Mouse (Mus musculus) lung, postnatal 10 days (tissue): Measurements from ENCODE around the gene Cdkn2b.

Experiments used
- DNase-seq: peaks from one replicate; pipeline ENCODE4 v3.0.0; 2021

Cdkn2b gene

DNA sequence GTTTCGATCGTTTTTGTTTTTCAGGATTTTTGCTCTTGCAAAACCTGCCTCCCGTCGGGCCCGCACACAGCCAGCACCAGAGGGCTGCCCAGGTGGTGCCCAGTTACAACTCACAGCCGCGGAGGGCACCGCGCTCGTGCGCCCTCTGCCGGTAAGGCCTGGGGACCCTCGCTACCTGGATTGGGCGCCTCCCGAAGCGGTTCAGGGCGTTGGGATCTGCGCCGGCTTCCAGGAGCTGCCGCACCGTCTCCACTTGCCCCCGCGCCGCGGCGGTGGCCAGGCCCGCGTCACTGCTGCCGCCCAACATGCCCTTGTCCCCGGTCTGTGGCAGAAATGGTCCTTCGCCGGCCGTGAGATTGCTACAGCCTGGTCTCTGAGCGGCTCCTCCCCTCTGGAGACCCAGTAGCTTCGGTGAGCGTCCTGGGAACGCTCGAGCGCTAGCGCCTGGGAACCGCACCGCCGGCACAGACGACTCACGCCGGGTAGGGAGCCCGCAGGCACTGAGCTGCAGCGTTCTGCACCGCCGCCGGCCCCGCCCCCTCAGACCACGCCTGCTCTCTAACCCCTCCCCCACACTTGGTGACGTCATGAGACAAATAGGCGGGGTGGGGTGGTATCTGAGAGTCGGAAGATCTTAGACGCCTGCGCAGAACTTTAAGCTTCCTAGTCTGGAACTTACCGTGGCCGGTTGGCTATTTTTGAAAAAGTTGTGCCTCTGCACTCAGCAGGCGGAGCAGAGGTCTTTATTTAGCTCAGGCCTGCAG, at the start of gene Cdkn2b:
Gene Cdkn2b, minus strand, starts transcription at position 549 of the 764 bp plus-strand sequence.
- DNase-seq = peak; percentile 92

DNA sequence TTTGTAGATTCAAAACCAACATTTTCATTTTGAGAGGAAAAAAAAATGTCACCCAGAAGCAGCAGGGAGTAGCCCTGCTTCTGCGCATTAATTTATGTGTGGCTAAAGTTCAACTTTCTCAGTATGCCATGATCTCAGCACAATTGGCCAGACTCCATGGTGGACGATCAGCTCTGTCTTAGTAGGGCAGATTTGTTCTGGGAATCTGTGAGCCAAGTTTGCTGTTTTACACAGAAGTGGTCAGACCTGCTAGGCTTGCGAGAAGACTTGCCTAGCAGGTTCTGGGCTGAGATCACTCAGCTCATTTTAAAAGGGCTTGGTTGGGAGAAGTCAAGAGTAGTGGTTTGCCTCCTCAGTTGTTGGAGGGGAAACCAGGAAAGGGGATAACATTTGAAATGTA, 49.5 kb upstream of the Cdkn2b start:
- DNase-seq = peak; percentile 67

DNA sequence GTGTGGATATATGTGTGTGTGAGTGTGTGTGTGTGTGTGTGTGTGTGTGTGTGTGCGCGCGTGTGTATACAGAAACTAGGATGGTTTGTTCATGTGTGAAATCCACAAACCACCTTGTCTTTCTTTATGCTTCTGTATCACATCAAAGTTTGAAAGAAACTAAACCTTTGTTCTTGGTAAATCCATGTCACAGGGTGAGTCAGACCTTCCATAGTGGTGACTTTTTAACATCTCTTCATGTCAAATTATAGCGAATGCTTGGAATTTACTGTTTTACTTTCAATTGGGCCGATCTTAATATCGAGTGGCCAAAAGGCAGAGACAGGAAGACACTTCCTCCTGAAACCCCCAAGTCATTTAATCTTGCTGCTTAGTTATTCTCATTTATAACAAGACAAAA, 48.7 kb upstream of the Cdkn2b start:
- DNase-seq = no peak

DNA sequence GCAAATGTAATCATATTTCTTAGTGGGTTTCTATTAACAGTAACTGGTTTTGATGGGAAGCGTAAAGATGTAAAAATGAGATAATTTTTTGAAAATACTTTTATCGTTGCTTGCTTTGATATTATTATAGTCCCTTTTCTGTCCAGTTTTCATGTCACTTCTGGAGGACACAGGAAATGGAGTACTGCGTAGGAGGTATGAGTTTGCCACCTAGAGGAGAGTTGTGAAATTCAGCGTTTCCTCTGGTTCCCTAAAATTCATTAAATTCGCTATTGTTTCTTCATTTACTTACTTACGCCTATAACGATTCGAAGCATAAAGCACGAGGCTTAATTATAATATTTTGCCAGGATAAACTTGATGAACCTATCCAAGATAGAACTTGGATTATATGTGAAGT, 43.1 kb upstream of the Cdkn2b start:
- no peak for DNase-seq

DNA sequence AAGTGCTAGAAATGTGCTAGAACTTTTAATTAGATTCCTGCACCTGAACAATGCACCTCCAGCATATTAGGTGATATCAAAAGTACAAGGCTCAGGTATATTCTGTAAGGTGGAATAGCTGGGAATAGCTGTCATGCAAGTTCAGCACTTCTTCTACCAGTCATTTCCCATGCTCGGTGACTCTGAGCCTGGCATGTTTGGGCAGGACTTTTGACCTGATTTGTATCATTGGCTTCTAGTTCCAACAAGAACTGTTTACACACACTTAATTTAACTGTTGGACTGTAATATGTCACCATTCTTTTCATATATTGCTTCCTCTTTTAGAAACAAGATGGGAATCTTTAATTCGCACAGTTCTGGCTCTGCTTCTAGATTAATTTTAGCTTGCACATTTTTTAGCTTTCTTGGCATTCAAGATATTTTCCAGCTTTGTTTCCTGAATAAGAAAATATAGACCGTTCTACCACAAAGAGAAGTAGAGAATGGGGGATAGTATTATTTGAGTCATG, 42.3 kb upstream of the Cdkn2b start:
- no peak for DNase-seq

DNA sequence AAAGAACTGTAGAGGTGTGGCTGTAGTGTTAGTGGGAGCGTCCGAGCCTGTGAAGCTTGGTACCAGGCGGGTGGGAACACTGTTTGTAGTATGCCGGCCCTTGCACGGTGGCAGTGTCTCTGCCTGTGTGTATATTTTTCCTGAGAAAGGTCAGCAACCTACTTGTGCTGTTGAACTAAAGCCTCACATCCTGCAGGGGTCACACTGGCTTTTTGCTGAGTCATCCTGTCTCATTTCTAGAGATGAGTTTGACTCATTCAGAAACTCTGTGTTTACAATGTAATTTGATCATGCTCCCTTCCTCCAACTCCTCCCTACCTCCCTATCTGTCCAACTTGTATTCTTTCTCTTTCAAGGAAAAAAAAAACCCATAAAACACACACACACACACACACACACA, 40.6 kb upstream of the Cdkn2b start:
- peak; percentile 3 for DNase-seq

DNA sequence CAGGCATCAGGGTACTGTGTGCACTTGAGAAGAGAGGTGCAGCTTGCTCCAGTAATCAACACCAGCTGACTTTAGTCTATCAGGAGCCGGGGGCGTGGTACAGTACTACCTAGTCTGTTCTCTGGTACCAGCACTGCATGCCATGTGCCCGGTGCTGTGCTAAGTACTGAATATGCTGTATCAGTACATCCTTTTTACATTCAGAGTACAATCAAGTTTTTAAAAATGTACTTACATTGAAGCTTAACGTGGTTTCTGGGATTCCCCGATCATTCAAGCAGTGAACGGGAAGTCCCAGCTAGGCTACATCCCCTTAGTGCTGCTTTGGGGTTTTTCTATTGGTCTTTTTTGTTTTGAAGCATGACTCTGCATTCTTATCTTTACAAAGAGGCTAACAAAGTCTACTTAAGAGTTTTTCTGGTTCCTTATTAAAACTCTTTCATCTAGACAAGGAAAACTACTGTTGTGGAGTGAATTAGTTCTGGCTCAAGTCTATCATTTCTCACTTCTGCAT, 40.2 kb upstream of the Cdkn2b start:
- no peak for DNase-seq

DNA sequence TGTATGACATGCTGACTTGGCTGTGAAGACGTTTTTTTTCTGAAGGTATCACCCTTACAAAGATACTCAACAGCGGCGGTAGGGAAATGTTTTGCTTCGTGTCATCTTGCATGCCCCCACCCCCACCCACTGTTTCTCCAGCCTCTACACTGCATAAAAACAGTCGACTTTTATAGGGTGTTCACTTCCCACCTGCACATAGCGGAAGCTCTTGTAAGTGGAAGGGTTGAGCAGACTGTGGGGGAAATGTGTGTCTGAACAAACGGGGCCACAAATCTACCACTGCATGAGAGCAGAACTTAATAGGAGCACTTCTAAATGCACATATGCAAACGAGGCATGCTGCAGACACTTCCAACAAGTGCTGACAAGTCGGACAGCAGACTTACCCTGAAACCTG, 39.6 kb upstream of the Cdkn2b start:
- DNase-seq = no peak

DNA sequence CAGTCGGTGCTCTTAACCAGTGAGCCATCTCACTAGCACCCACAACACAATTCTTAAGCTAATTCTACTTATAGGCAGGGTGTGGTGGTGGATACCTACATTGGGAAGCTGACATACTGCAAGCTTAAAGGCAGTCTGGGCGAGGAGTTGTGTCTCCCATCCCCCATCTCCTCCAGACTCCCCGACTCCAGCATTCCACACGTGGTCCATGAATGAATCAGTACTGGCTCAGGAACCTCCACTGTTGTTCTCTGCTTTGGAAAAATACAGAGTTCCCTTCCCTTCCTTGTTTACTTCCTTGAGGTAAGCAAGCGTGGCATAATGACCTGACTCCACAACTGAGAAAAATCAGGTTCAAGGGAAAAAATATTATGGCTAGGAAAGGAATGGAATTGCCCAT, 38.0 kb upstream of the Cdkn2b start:
- peak; percentile 17 for DNase-seq

DNA sequence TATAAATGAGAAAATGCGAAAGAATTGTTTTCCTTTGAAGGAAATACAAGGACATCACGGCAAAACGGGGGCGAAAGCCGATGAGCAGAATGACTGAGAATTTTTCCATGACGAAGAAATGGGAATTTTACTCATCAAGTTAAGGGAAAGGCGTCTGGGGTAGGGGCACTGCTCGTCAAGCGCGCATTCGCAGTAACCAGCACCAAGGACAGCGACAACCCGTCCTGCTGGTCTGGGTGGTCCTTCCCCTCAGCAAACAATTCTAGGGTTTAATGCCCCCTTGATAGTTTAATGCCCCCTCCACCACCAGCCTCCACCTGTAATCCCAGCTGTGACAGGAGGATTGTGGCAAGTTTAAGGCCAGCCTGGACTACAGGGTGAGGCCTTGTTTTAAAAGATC, 2.6 kb upstream of the Cdkn2b start:
- peak; percentile 29 for DNase-seq

DNA sequence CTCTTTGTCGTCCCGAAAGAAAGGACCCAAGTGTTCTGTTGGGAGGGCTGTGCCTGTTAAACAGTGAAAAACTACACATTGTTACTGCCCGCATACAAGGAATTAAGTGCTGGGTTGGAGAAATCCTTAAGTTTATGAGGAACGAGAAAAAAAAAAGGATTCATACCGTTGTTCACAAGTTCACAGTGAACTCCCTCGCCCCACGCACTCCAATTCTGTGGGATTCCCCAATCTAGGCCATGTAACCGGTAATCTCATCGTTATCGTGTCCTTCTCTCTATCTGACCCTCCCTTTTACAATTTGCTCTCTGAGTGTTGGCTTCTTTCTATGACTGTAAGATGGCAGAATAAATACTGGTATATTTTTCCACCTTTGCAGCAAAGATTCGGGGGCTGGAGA, 843 bp downstream of the Cdkn2b start:
- DNase-seq = no peak

DNA sequence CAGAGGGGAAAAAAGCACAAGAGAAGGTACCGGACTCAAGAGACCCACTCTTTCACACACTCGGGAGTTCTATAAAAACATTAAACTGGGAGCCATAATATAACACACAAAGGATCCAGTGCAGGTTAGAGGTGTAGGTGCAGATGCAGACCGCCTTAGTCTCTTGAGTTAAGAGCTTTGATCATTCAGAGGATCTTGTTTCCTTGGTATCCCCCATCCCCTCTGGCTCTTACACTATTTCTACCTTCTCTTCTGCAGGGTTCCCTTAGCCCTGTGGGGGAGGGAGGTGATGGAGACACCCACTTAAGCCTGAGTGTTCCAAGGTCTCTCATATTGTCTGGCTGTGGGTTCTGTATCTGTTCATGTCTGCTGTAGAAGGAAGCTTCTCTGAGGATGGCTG, 2.8 kb downstream of the Cdkn2b start:
- DNase-seq = no peak

DNA sequence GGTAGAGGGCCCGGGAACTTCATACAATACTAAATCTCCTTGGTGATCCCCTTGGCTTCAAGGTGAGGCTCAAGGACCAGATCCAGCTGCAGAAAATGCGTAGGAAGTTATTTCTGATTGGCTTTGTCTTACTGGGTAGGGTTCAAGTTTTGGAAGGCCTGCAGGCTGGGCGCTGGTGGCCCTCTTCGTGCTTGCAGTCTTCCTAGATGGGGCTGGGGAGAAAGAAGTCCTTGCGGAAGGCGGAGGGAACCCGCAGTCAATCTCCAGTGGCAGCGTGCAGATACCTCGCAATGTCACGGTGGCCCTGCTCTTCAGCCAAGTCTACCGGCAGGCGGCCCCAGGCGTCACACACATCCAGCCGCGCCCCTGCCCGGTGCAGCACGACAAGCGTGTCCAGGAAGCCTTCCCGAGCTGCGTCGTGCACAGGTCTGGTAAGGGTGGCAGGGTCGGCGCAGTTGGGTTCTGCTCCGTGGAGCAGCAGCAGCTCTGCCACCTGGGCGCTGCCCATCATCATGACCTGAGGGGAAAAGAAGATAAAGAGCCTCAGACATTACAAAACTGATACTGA, 4.0 kb downstream of the Cdkn2b start:
- DNase-seq = no peak

DNA sequence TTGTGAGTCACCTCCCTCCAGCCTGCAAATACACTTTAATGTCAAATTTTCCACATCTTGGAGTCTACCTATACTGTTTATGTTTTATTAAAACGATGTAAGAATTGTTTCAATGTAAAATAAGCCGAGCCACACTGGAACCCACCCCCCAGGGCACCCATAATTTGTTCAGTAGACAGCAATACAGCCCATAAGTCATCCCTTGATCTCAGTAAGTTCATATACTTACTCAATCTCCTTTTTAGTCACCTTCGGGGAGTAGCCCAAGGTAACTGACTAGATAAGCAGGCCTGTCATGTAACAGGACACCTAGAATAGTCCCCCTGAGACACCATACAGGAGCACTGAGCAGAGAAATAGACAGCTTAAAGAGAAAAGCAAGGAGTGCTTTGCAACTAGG, 5.1 kb downstream of the Cdkn2b start:
- DNase-seq = no peak

DNA sequence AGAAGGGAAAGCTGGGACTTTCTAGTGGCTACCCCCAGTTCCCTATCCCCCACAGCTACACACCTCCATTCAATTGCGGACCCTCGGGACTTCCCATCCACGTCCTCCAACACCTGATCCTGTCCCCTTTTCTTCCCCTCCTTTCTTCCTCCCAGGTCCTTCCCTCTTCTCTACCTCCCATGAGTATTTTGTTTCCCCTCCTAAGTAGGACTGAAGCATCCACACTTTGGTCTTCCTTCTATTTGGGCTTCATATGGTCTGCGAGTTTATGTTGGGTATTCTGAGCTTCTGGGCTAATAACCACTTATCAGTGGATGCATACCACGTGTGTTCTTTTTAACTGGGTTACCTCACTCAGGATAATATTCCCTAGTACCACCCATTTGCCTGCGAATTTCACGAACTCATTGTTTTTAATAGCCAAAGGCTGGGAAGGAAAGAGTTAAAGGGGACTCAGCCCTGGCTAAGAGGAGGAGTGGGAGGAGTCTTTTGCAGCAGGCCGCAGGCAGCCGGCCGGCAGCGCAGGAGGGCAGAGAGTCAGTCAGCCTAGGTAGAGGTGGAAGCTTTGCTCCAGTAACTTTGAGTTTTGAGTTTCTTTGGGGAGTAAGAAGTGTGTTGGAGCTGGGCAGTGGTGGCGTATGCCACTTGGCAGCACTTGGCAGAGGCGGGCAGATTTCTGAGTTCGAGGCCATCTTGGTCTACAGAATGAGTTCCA, 7.4 kb downstream of the Cdkn2b start:
- peak; percentile 23 for DNase-seq

DNA sequence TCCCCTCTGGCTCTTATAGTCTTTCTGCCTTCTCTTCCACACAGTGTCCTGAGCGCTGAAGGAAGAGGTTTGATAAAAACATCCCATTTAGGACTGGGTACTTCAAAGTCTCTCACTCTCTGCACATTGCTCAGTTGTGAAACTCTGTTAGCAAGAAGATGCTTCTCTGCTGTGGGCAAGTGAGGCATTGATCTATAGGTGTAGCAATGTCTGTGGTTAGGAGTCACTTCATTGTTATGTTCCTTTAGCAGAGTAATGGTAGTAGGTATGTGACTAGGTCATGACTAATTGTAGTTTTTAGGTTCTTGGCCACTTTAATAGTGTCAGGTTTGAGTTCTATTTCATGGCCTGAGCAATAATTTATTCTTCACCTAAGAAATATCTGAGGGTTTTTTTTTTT, 8.7 kb downstream of the Cdkn2b start:
- DNase-seq = no peak

DNA sequence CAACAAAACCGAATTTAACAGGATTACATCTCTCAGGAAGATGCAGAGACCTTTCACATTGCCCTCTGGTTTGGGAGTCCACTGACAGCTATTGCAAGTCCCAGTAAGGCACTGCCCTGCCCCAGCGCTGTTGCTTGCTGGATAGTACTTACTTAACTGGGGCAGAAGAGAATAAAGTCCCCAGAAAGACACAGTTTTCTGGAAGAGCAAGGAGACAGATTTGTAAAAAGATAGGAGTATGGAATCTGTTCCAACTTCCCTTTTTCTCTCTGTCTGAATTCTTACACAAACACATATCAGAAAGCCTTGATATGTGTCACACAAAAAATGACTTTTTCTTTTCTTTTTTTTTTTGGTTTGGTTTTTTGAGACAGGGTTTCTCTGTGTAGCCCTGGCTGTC, 11.1 kb downstream of the Cdkn2b start:
- no peak for DNase-seq

DNA sequence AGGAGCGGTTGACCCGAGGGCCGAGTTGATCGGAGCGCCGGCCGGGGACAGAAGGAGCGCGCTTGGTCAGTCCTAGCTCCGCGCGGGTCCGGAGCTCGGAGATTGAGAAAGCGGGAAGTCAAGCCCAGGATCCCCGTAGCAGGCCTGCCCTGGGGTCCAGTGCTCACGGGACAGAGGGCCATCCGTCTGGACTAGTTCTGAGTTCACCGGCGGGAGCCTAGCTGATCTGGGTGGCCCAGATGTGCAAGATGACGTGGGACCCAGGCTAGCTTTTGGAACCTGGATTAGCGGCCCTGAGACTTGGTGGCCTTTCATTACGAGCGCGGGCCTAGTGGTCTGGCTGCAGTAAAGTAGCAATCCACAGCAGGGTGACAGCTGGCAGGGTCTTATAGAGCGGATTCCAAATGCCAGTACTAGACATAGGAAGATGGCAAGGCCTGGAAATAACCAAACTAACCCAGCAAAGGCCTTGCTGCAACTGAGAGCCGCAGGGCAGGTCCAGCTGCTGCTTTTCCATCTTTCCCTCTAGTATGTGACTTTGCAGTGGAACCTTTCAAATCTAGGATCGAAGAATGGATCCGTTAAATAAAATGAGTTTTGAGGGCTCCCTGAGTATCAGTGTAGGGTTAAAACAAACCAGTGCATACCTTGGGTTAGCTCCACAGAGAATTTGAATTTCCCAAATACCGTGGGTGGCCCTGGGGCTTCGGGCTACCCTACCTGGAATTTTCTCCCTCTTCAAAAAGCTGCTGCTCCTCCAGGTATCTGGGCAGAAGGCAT, 15.2 kb downstream of the Cdkn2b start:
- DNase-seq = no peak

DNA sequence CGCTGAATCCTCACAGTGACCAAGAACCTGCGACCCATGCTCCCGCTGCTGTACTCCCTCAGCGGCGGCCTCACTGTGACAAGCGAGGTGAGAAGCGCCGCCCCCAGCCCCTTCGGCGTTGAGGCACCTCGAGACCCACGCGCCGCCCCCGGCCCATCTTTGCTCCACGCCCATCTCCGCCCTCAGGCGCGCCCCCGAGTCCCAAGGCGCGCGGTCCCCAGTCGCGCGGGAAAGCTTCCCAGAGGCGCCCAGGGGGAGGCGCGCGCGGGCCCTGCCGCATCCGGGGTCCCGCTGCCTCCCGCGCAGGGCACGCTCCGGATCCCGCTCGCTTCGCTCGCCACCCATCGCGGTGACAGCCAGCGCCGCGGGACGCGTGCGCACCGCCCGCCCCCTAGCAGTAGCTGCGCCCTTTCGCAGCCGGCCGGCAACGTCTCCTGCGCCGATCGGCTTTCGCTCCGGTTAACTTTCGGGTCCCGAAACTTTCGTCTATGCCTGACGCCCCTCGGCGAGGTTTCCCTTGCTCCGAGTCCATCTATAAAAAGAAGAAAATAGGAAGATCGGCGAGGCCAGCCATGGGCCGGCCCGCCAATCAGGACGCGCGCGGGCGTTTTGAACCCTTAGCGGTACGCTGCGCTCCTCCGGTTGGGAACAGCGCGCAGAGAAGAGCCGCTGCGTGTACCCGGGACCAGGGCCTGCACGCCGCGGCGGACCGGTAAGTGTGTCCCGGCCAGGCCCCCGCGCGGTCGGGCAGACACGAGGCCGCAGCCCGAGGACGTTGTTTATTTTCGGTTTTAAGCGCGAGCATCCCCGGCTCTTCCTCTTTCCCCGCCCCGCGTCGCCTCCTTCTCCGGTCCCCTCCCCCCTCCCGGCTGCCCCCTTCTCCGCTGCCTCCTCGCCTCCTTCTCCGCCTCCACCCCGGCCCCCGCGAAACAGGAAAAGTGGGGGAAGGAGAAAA, 16.1 kb downstream of the Cdkn2b start, which contains the start of gene Cdkn2a:
Gene Cdkn2a, minus strand, starts transcription at position 168 of the 955 bp plus-strand sequence.
- DNase-seq = peak; percentile 75

DNA sequence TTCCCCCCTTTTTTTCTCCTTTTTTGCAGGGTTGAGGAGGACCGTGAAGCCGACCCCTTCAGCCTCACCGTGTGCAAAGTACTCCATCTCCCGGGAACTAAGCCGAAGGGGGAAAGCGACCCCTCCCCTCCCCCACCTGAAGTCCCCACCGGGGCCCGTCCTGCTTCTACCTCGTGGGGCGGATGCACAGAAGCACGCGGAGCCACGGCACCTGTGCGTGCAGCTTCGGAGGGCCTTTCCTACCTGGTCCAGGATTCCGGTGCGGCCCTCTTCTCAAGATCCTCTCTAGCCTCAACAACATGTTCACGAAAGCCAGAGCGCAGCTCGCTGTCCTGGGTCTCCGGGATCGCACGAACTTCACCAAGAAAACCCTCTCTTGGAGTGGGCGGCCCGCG, 16.8 kb downstream of the Cdkn2b start:
- no peak for DNase-seq

DNA sequence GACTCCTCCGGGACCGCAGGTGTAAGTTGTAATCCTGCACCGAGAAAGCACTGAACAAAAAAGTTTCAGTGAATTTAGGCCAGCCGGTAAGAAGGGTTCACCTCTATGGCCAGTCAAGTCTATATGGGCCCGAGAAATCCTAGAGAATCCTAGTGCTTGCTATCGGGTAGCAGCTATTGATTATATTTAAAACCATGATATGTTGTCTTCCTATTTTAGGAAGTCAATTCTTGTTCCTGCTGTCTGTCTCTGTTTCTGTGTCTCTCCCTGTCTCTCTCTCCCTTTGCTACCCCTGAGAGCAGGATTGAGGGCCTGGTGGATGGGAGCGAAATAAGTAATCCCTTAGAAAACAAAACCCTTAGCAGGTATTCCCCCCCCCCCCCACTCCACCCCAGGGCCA, 17.3 kb downstream of the Cdkn2b start:
- no peak for DNase-seq

DNA sequence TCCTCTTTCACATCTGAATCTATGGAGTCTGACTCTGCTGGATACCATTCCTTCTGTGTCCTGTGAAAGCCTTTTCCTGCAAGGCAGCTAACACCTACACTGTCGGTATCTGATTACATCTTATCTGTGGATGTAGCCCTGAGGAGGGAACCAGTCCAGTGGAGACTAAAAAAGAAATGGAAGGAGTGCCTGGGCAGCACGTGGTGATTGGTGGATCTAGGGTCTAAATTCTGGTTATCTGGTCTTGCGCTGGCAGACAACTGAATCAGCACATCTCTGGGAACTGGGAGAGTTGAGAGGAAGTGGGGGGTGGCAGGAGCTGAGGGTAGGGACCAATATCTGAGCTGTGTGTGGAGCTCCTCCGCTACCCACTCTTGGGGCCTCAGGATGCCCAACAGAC, 21.8 kb downstream of the Cdkn2b start:
- no peak for DNase-seq
